Mouse (Mus musculus): ENCODE measurements at regions not wholly inside any gene's neighbourhood (a gene's known extent, or its start where the extent isn't known, plus 50 kb on each side); places are given as distances from the start of the nearest gene placed in this dataset.
A peak's percentile ranks its signal among the peaks of the same experiment; 100 is the strongest.

DNA sequence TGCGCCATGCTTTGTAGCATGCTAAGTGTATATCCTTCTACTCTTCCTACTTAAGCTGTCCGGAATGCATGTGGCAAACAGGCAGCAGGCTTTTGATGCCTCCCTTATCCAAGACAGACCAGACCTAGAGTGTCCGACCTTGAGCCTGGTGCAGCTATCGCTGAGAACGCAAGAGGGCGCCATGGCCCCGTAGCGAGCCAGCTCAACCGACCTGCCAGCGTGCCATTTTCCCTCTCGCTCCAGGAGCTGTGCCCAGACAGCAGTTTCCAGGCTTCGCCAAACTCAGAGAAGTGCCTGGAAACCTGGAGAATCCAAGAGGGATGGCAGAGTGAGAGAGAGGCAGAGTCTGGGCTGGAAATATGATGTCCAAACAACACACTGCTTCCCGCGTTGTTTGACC lies 155.8 kb upstream of the Gm12830 start:
- peaks cover 16% of the 10 kb centered on the region for H3K4me1 ChIP-seq (replicated peaks; ENCODE audit: low read depth, low read length)
- no peaks in the 10 kb centered on the region for H3K9me3 ChIP-seq (ENCODE audit: low read length)
- no peaks in the 10 kb centered on the region for H3K36me3 ChIP-seq (ENCODE audit: insufficient read depth, low read length)
- H3K4me3 ChIP-seq (replicated peaks; ENCODE audit: low read length): peak overlapping the region; percentile 65; the same call in 1 of the 2 replicates
- TF ChIP-seq CTCF (conservative IDR thresholded peaks at IDR 0.05; ENCODE audit: low read length) (peak; percentile 77), NANOG (IDR thresholded peaks at IDR 0.05; ENCODE audit: borderline replicate concordance, low read length) (no peak), POU5F1 (IDR thresholded peaks at IDR 0.05; ENCODE audit: borderline replicate concordance, low read length) (no peak)
- H3K27me3 ChIP-seq (ENCODE audit: insufficient read depth, low read length): peaks cover 68% of the 10 kb centered on the region

DNA sequence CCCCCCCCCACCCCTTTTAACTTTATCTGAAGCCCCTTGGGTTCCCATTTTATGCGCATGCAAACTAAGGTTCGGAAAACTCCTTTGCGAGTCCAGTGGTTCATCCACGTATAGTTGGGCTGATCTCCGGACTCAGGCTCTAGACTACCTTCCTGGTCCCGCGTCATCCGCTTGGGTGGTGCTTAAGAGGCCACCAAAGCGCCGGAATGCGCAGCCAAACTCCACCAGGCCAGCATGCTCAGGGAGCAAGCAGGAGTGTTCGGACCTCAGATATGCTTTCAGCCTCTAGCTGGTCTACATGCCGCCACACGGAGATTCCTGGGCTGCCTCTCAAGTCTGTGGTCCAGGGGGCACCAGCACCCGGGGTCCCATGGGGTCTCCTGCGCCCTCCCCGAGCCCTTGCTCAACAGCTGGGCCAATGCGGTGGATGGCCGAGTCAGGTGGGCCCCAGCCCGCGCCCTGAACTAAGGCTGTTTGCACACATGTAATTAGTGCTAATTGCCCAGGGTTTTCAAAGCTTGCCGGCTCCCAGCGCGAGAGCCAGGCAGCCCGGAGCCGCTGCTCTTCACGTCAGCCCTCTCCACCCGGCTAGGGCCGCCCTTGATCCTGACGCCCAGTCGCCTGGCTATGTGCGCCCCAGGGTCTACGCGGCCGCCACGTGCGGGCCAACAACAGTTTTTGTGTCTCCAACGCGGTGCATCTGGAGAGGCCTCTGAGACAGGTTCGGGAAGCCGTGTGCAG lies 155.1 kb upstream of the Gm12830 start:
- Histone ChIP-seq H3K9me3 (ENCODE audit: low read length) (no peaks in the 10 kb centered on the region), H3K36me3 (ENCODE audit: insufficient read depth, low read length) (no peaks in the 10 kb centered on the region), H3K4me3 (replicated peaks; ENCODE audit: low read length) (peak overlapping the region; percentile 65), H3K27me3 (ENCODE audit: insufficient read depth, low read length) (peaks cover 72% of the 10 kb centered on the region), H3K4me1 (replicated peaks; ENCODE audit: low read depth, low read length) (peaks cover 16% of the 10 kb centered on the region)
- TF ChIP-seq POU5F1 (IDR thresholded peaks at IDR 0.05; ENCODE audit: borderline replicate concordance, low read length): no peak
- TF ChIP-seq NANOG (IDR thresholded peaks at IDR 0.05; ENCODE audit: borderline replicate concordance, low read length): no peak
- no peak for TF ChIP-seq CTCF (conservative IDR thresholded peaks at IDR 0.05; ENCODE audit: low read length)

DNA sequence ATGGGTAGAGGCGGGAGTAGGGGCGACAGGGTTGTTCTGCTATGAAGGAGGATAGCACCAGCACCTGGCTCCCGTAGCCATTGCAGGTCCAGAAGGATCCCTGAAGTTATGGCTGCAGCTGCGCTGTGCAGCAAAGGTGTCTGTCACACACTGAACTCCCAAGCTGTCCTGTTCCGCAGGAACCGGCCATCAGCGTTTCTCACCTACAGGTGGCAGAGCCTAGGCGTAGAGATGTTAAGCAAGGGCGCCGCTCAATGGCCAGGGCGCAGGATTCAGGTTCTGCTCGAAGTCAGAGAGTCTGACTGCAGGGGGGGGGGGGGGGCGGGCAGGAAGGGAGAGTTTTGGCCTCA lies 154.6 kb upstream of the Gm12830 start:
- Histone ChIP-seq H3K36me3 (ENCODE audit: insufficient read depth, low read length) (no peaks in the 10 kb centered on the region), H3K9me3 (ENCODE audit: low read length) (no peaks in the 10 kb centered on the region), H3K4me1 (replicated peaks; ENCODE audit: low read depth, low read length) (peaks cover 16% of the 10 kb centered on the region), H3K27me3 (ENCODE audit: insufficient read depth, low read length) (peaks cover 76% of the 10 kb centered on the region), H3K4me3 (replicated peaks; ENCODE audit: low read length) (peak overlapping the region; percentile 65)
- TF ChIP-seq POU5F1 (IDR thresholded peaks at IDR 0.05; ENCODE audit: borderline replicate concordance, low read length) (no peak), NANOG (IDR thresholded peaks at IDR 0.05; ENCODE audit: borderline replicate concordance, low read length) (no peak), CTCF (conservative IDR thresholded peaks at IDR 0.05; ENCODE audit: low read length) (no peak)

DNA sequence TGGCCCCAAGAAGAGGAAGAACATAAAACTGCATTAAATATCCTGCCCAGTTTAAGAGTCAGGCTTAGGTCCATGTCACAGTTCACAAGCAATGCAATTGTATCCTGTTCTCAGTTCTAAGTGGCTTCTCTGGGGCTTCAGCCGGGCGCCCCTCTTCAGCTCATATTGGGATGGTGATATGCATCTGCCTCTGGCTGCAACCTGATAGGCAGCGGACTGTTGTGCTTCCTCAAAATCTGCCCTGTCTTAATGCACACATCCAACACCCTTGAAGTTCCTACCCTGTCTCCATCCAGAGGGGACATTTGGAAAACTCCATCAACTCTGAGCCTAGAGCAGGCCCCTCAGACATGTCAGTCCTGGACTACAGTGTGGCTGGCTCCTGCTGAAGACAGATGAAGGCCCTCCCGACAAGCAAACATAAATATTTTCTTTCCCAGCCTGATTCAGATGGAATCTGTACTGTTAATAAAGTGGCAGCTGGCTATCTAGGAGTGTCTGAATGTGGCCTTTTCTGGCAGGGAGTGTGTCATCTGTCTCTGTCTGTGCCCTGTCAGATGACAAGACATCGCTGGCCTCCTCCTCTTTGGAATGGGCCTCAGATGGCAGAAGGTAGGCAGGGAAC lies 149.3 kb upstream of the Gm12830 start:
- Histone ChIP-seq H3K4me1 (replicated peaks; ENCODE audit: low read depth, low read length) (peaks cover 8% of the 10 kb centered on the region; the same call in 1 of the 2 replicates), H3K36me3 (ENCODE audit: insufficient read depth, low read length) (no peaks in the 10 kb centered on the region), H3K4me3 (replicated peaks; ENCODE audit: low read length) (no peak overlapping the region), H3K9me3 (ENCODE audit: low read length) (no peaks in the 10 kb centered on the region), H3K27me3 (ENCODE audit: insufficient read depth, low read length) (peaks cover 51% of the 10 kb centered on the region)
- TF ChIP-seq NANOG (IDR thresholded peaks at IDR 0.05; ENCODE audit: borderline replicate concordance, low read length) (no peak), POU5F1 (IDR thresholded peaks at IDR 0.05; ENCODE audit: borderline replicate concordance, low read length) (no peak), CTCF (conservative IDR thresholded peaks at IDR 0.05; ENCODE audit: low read length) (no peak)

- Histone ChIP-seq H3K4me1 (replicated peaks; ENCODE audit: low read depth, low read length) (peaks cover 9% of the 10 kb centered on the region; the same call in 1 of the 2 replicates), H3K27me3 (ENCODE audit: insufficient read depth, low read length) (peaks cover 40% of the 10 kb centered on the region), H3K4me3 (replicated peaks; ENCODE audit: low read length) (no peak overlapping the region), H3K9me3 (ENCODE audit: low read length) (no peaks in the 10 kb centered on the region), H3K36me3 (ENCODE audit: insufficient read depth, low read length) (no peaks in the 10 kb centered on the region)
- TF ChIP-seq NANOG (IDR thresholded peaks at IDR 0.05; ENCODE audit: borderline replicate concordance, low read length): no peak
- no peak for TF ChIP-seq POU5F1 (IDR thresholded peaks at IDR 0.05; ENCODE audit: borderline replicate concordance, low read length)
- TF ChIP-seq CTCF (conservative IDR thresholded peaks at IDR 0.05; ENCODE audit: low read length): no peak
Measured at GRCm38 (mm10) chr4:114676908-114677898, 144.3 kb upstream of the Gm12830 start.

- no peaks in the 10 kb centered on the region for H3K36me3 ChIP-seq (ENCODE audit: insufficient read depth, low read length)
- peaks cover 36% of the 10 kb centered on the region for H3K27me3 ChIP-seq (ENCODE audit: insufficient read depth, low read length)
- no peak overlapping the region for H3K4me3 ChIP-seq (replicated peaks; ENCODE audit: low read length)
- TF ChIP-seq CTCF (conservative IDR thresholded peaks at IDR 0.05; ENCODE audit: low read length) (no peak), POU5F1 (IDR thresholded peaks at IDR 0.05; ENCODE audit: borderline replicate concordance, low read length) (no peak), NANOG (IDR thresholded peaks at IDR 0.05; ENCODE audit: borderline replicate concordance, low read length) (no peak)
- H3K9me3 ChIP-seq (ENCODE audit: low read length): no peaks in the 10 kb centered on the region
- H3K4me1 ChIP-seq (replicated peaks; ENCODE audit: low read depth, low read length): peaks cover 9% of the 10 kb centered on the region; the same call in 1 of the 2 replicates
Measured at GRCm38 (mm10) chr4:114678053-114678941, 143.2 kb upstream of the Gm12830 start.

GRCm38 (mm10) chr4:114680360-114680759 lies 141.2 kb upstream of the Gm12830 start:
- TF ChIP-seq NANOG (IDR thresholded peaks at IDR 0.05; ENCODE audit: borderline replicate concordance, low read length): no peak
- TF ChIP-seq CTCF (conservative IDR thresholded peaks at IDR 0.05; ENCODE audit: low read length): no peak
- TF ChIP-seq POU5F1 (IDR thresholded peaks at IDR 0.05; ENCODE audit: borderline replicate concordance, low read length): no peak
- no peaks in the 10 kb centered on the region for H3K36me3 ChIP-seq (ENCODE audit: insufficient read depth, low read length)
- H3K9me3 ChIP-seq (ENCODE audit: low read length): no peaks in the 10 kb centered on the region
- H3K4me1 ChIP-seq (replicated peaks; ENCODE audit: low read depth, low read length): peaks cover 13% of the 10 kb centered on the region; the same call in 1 of the 2 replicates
- H3K27me3 ChIP-seq (ENCODE audit: insufficient read depth, low read length): peaks cover 42% of the 10 kb centered on the region
- no peak overlapping the region for H3K4me3 ChIP-seq (replicated peaks; ENCODE audit: low read length)

All from E14TG2a.4 (cell line).